Mouse (Mus musculus): ENCODE data around the gene Abcg2. TPM values are rescaled to one million over a fixed set of nuclear protein-coding genes. Genes with fewer than 3 reads are reported as not detected.

Gene Abcg2
- polyA plus RNA-seq, 1 experiment = 7.4 TPM

DNA sequence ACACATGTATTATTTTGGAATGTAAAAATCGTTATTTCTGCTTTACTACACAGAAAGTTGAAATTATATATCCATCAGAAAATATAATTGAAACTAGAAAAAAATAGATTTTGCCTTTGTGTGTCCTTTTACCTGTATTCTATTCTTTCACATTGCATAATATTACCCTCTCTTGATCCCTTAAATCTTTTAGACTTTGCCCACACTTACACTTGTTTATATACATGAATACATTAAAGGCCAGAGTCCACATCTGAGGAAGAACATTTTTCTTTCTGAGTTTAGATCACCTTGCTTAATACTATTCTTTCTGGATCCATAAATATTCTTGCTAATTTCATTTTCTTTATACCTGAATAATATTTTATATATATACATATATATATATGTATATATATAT is 110.4 kb downstream of the Abcg2 start:
- Histone ChIP-seq H3K4me3 (ENCODE audit: control insufficient read depth, insufficient read depth, low read length) (no peak overlapping the region), H3K27me3 (ENCODE audit: control insufficient read depth, insufficient read depth, low read length) (no peaks in the 10 kb centered on the region), H3K36me3 (ENCODE audit: control insufficient read depth, insufficient read depth, low read length) (no peaks in the 10 kb centered on the region), H3K4me1 (replicated peaks; ENCODE audit: control insufficient read depth, insufficient read depth, low read length) (no peaks in the 10 kb centered on the region), H3K27ac (ENCODE audit: control insufficient read depth, insufficient read depth, low read length) (no peak overlapping the region)
- WGBS = 85% methylated on average over 1 of the region's 1 CpGs
- no peak for DNase-seq
- TF ChIP-seq CTCF (IDR thresholded peaks at IDR 0.05; ENCODE audit: borderline replicate concordance, control insufficient read depth, extremely low read depth, insufficient read depth, low read length, poor library complexity) (no peak), POLR2A (IDR thresholded peaks at IDR 0.05; ENCODE audit: control insufficient read depth, extremely low read depth, insufficient read depth, low read length, poor library complexity) (no peak)

GRCm38 (mm10) chr6:58710369-58710768 is 126.0 kb downstream of the Abcg2 start:
- no peaks in the 10 kb centered on the region for H3K27me3 ChIP-seq (ENCODE audit: control insufficient read depth, insufficient read depth, low read length)
- no peak for TF ChIP-seq CTCF (IDR thresholded peaks at IDR 0.05; ENCODE audit: borderline replicate concordance, control insufficient read depth, extremely low read depth, insufficient read depth, low read length, poor library complexity)
- no peak for TF ChIP-seq POLR2A (IDR thresholded peaks at IDR 0.05; ENCODE audit: control insufficient read depth, extremely low read depth, insufficient read depth, low read length, poor library complexity)
- no peaks in the 10 kb centered on the region for H3K36me3 ChIP-seq (ENCODE audit: control insufficient read depth, insufficient read depth, low read length)
- 3% methylated on average over 1 of the region's 1 CpGs for WGBS
- no peak overlapping the region for H3K4me3 ChIP-seq (ENCODE audit: control insufficient read depth, insufficient read depth, low read length)
- no peak overlapping the region for H3K27ac ChIP-seq (ENCODE audit: control insufficient read depth, insufficient read depth, low read length)
- no peaks in the 10 kb centered on the region for H3K4me1 ChIP-seq (replicated peaks; ENCODE audit: control insufficient read depth, insufficient read depth, low read length)
- no peak for DNase-seq

DNA sequence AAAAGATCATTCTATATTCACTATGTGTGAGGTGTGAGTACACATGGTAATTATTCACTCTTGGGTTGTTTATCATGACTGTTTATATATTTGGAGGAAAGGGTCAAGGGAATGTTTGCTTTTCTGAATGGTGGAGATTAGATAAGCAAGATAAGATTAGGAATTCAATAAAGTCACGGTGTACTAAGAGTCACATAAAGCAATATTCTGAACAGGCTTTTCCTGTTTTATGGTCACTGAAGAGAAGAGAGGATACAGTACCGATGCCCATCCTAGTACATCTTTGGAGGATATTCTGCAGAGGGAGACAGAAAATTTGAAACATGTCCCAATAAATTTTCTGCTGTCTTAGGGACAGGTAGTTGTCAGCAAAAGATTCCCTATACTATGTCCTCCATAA is 127.6 kb downstream of the Abcg2 start:
- Histone ChIP-seq H3K27me3 (ENCODE audit: control insufficient read depth, insufficient read depth, low read length) (no peaks in the 10 kb centered on the region), H3K4me1 (replicated peaks; ENCODE audit: control insufficient read depth, insufficient read depth, low read length) (no peaks in the 10 kb centered on the region), H3K4me3 (ENCODE audit: control insufficient read depth, insufficient read depth, low read length) (no peak overlapping the region), H3K36me3 (ENCODE audit: control insufficient read depth, insufficient read depth, low read length) (no peaks in the 10 kb centered on the region), H3K27ac (ENCODE audit: control insufficient read depth, insufficient read depth, low read length) (no peak overlapping the region)
- TF ChIP-seq POLR2A (IDR thresholded peaks at IDR 0.05; ENCODE audit: control insufficient read depth, extremely low read depth, insufficient read depth, low read length, poor library complexity) (no peak), CTCF (IDR thresholded peaks at IDR 0.05; ENCODE audit: borderline replicate concordance, control insufficient read depth, extremely low read depth, insufficient read depth, low read length, poor library complexity) (no peak)
- no peak for DNase-seq
- WGBS = 91% methylated on average over 2 of the region's 2 CpGs

GRCm38 (mm10) chr6:58733851-58734250 is 149.5 kb downstream of the Abcg2 start:
- Histone ChIP-seq H3K27ac (ENCODE audit: control insufficient read depth, insufficient read depth, low read length) (no peak overlapping the region), H3K36me3 (ENCODE audit: control insufficient read depth, insufficient read depth, low read length) (no peaks in the 10 kb centered on the region), H3K4me1 (replicated peaks; ENCODE audit: control insufficient read depth, insufficient read depth, low read length) (no peaks in the 10 kb centered on the region), H3K4me3 (ENCODE audit: control insufficient read depth, insufficient read depth, low read length) (no peak overlapping the region), H3K27me3 (ENCODE audit: control insufficient read depth, insufficient read depth, low read length) (no peaks in the 10 kb centered on the region)
- no peak for TF ChIP-seq CTCF (IDR thresholded peaks at IDR 0.05; ENCODE audit: borderline replicate concordance, control insufficient read depth, extremely low read depth, insufficient read depth, low read length, poor library complexity)
- TF ChIP-seq POLR2A (IDR thresholded peaks at IDR 0.05; ENCODE audit: control insufficient read depth, extremely low read depth, insufficient read depth, low read length, poor library complexity) = no peak
- no peak for DNase-seq
- WGBS = 92% methylated on average over 2 of the region's 2 CpGs

DNA sequence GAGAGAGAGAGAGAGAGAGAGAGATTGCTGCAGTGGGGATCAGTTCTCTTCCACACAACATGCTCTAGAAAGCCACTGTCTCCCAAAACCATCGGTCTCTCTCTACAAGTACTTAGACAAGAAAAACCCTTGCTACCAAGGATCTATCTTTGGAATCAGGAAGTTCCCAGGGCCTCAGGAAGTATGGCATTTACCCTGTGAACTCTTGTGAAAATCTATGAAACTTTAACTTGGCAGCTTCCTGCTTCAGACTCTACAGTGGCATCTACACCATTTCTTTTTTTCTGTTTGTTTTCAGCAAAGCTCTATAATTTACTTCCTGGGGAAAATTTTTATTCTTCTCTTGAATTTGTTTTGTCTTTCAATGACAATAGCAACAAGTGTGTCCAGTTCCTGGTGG is 150.8 kb downstream of the Abcg2 start:
- TF ChIP-seq POLR2A (IDR thresholded peaks at IDR 0.05; ENCODE audit: control insufficient read depth, extremely low read depth, insufficient read depth, low read length, poor library complexity) (no peak), CTCF (IDR thresholded peaks at IDR 0.05; ENCODE audit: borderline replicate concordance, control insufficient read depth, extremely low read depth, insufficient read depth, low read length, poor library complexity) (no peak)
- no peak for DNase-seq
- Histone ChIP-seq H3K36me3 (ENCODE audit: control insufficient read depth, insufficient read depth, low read length) (no peaks in the 10 kb centered on the region), H3K4me3 (ENCODE audit: control insufficient read depth, insufficient read depth, low read length) (no peak overlapping the region), H3K27me3 (ENCODE audit: control insufficient read depth, insufficient read depth, low read length) (no peaks in the 10 kb centered on the region), H3K27ac (ENCODE audit: control insufficient read depth, insufficient read depth, low read length) (no peak overlapping the region), H3K4me1 (replicated peaks; ENCODE audit: control insufficient read depth, insufficient read depth, low read length) (no peaks in the 10 kb centered on the region)
- 11% methylated on average over 1 of the region's 1 CpGs for WGBS

Other genes starting within 250 kb of the Abcg2 start
- not detected in 2 replicates for gene Vmn1r30, start 141.1 kb upstream of the Abcg2 start, polyA plus RNA-seq (2012; rRNA removed)
- not detected in 2 replicates for gene Vmn1r31, start 109.2 kb upstream of the Abcg2 start, polyA plus RNA-seq (2012; rRNA removed)
- gene Herc3, start 246.9 kb downstream of the Abcg2 start, polyA plus RNA-seq (2012; rRNA removed) = 73.5 and 95.9 TPM in 2 replicates

Measured in thymus, adult 2 months (tissue).